Mouse (Mus musculus) E14TG2a.4 (cell line): ENCODE results near the gene Nanos2.

Experiments used
- H3K27me3 ChIP-seq: 2 replicates; pipeline ENCODE4 v1.6.1; 2014; ENCODE audit warnings: low read length, control low read depth; ENCODE audit not compliant: insufficient read depth
- H3K36me3 ChIP-seq: 2 replicates; pipeline ENCODE4 v1.6.1; 2014; ENCODE audit warnings: low read length, control low read depth; ENCODE audit not compliant: insufficient read depth
- H3K4me1 ChIP-seq: replicated peaks from 2 replicates; pipeline ENCODE4 v1.6.1; 2014; ENCODE audit warnings: low read depth, low read length, control low read depth
- H3K4me3 ChIP-seq: replicated peaks from 2 replicates; pipeline ENCODE4 v1.5.1; 2014; ENCODE audit warnings: mild to moderate bottlenecking, low read length
- H3K9me3 ChIP-seq: 2 replicates; pipeline ENCODE4 v1.6.1; 2014; ENCODE audit warnings: low read length, control low read depth
- CTCF ChIP-seq: conservative IDR thresholded peaks from 2 replicates; pipeline ENCODE4 v1.5.1; 2014; ENCODE audit warnings: low read length
- NANOG ChIP-seq: IDR thresholded peaks from 2 replicates; pipeline ENCODE4 v1.6.1; 2014; ENCODE audit warnings: borderline replicate concordance, low read length, mixed read lengths
- POU5F1 ChIP-seq: IDR thresholded peaks from 2 replicates; pipeline ENCODE4 v1.6.1; 2014; ENCODE audit warnings: low read length, borderline replicate concordance

The Nanos2 gene

GRCm38 (mm10) chr7:19004631-19005079 is 17.5 kb downstream of the Nanos2 start:
- Histone ChIP-seq H3K4me1 (peaks cover 66% of the 10 kb centered on the region), H3K27me3 (no peaks in the 10 kb centered on the region), H3K4me3 (peak overlapping the region; percentile 90), H3K9me3 (no peaks in the 10 kb centered on the region), H3K36me3 (peaks cover 27% of the 10 kb centered on the region)
- TF ChIP-seq POU5F1: no peak
- no peak for TF ChIP-seq NANOG
- no peak for TF ChIP-seq CTCF

GRCm38 (mm10) chr7:19005417-19006121 is 18.4 kb downstream of the Nanos2 start:
- Histone ChIP-seq H3K4me1 (peaks cover 59% of the 10 kb centered on the region), H3K4me3 (peak overlapping the region; percentile 90), H3K27me3 (0 out of 2 replicates have a peak, but pooled peaks cover 2% of the 10 kb centered on the region), H3K9me3 (no peaks in the 10 kb centered on the region), H3K36me3 (peaks cover 27% of the 10 kb centered on the region)
- no peak for TF ChIP-seq CTCF
- no peak for TF ChIP-seq NANOG
- TF ChIP-seq POU5F1: no peak

- peaks cover 51% of the 10 kb centered on the region for H3K4me1 ChIP-seq
- peak overlapping the region; percentile 90 for H3K4me3 ChIP-seq
- TF ChIP-seq CTCF (peak; percentile 95), NANOG (no peak), POU5F1 (no peak)
- peaks cover 27% of the 10 kb centered on the region for H3K36me3 ChIP-seq
- H3K9me3 ChIP-seq: no peaks in the 10 kb centered on the region
- 0 out of 2 replicates have a peak, but pooled peaks cover 4% of the 10 kb centered on the region for H3K27me3 ChIP-seq
These were observed 19.3 kb downstream of the Nanos2 start for GRCm38 (mm10) chr7:19006476-19006875.

GRCm38 (mm10) chr7:19007026-19007977 is 20.1 kb downstream of the Nanos2 start:
- H3K9me3 ChIP-seq: no peaks in the 10 kb centered on the region
- peaks cover 49% of the 10 kb centered on the region for H3K4me1 ChIP-seq
- peaks cover 9% of the 10 kb centered on the region for H3K27me3 ChIP-seq
- TF ChIP-seq NANOG (no peak), CTCF (no peak), POU5F1 (no peak)
- H3K36me3 ChIP-seq: peaks cover 27% of the 10 kb centered on the region
- peak overlapping the region; percentile 23 for H3K4me3 ChIP-seq

- Histone ChIP-seq H3K9me3 (no peaks in the 10 kb centered on the region), H3K36me3 (peaks cover 18% of the 10 kb centered on the region), H3K27me3 (peaks cover 32% of the 10 kb centered on the region), H3K4me1 (peaks cover 52% of the 10 kb centered on the region), H3K4me3 (no peak overlapping the region)
- TF ChIP-seq NANOG (no peak), CTCF (no peak), POU5F1 (no peak)
These were observed 23.4 kb downstream of the Nanos2 start for GRCm38 (mm10) chr7:19010581-19010980.

- H3K4me3 ChIP-seq: peak overlapping the region; percentile 69
- no peak for TF ChIP-seq CTCF
- TF ChIP-seq NANOG: no peak
- H3K9me3 ChIP-seq: no peaks in the 10 kb centered on the region
- peaks cover 5% of the 10 kb centered on the region for H3K36me3 ChIP-seq
- peaks cover 32% of the 10 kb centered on the region for H3K27me3 ChIP-seq
- H3K4me1 ChIP-seq: peaks cover 38% of the 10 kb centered on the region
These were observed 24.9 kb downstream of the Nanos2 start for GRCm38 (mm10) chr7:19012025-19012621.

GRCm38 (mm10) chr7:19012882-19013281 is 25.7 kb downstream of the Nanos2 start:
- Histone ChIP-seq H3K36me3 (no peaks in the 10 kb centered on the region), H3K9me3 (no peaks in the 10 kb centered on the region), H3K4me3 (no peak overlapping the region), H3K4me1 (peaks cover 30% of the 10 kb centered on the region), H3K27me3 (peaks cover 32% of the 10 kb centered on the region)
- TF ChIP-seq POU5F1 (no peak), CTCF (no peak), NANOG (no peak)

GRCm38 (mm10) chr7:19014452-19014851 is 27.3 kb downstream of the Nanos2 start:
- H3K4me1 ChIP-seq: peaks cover 29% of the 10 kb centered on the region
- H3K36me3 ChIP-seq: no peaks in the 10 kb centered on the region
- no peaks in the 10 kb centered on the region for H3K9me3 ChIP-seq
- no peak for TF ChIP-seq POU5F1
- no peak for TF ChIP-seq NANOG
- no peak for TF ChIP-seq CTCF
- H3K27me3 ChIP-seq: peaks cover 32% of the 10 kb centered on the region
- H3K4me3 ChIP-seq: peak overlapping the region; percentile 27
